Mouse (Mus musculus) forebrain, embryonic 14.5 days (tissue): ENCODE data around the gene Pkig. TPM values are rescaled to one million over a fixed set of nuclear protein-coding genes. Genes with fewer than 3 reads are reported as not detected.
"Not testable (repeated sequence)": the region's sequence is repeated elsewhere in the genome, so short reads cannot be mapped to it uniquely, and the experiment has no call there.

ENCODE experiments used
- ATAC-seq: fragments of 200-750 bp; cut with Nextera tagmentation; 2 replicates; pipeline ENCODE4 v1.8.0; 2017; ENCODE audit warnings: mild to moderate bottlenecking, moderate library complexity
- DNase-seq: peaks from one replicate; pipeline ENCODE4 v3.0.0-alpha.2; 2015; ENCODE audit warnings: low spot score
- H3K27ac ChIP-seq: fragments of 300-500 bp; sonication (generic); 2 replicates; pipeline ENCODE4 v1.5.1; 2014; ENCODE audit warnings: low read depth, mild to moderate bottlenecking, control low read depth, low read length, moderate library complexity
- H3K27me3 ChIP-seq: fragments of 300-500 bp; sonication (generic); replicated peaks from 2 replicates; pipeline ENCODE4 v1.6.1; 2014; ENCODE audit warnings: low read length, control low read depth, mixed read lengths; ENCODE audit not compliant: control insufficient read depth, insufficient read depth
- H3K36me3 ChIP-seq: fragments of 300-500 bp; sonication (generic); 2 replicates; pipeline ENCODE4 v1.6.1; 2014; ENCODE audit warnings: low read length, control low read depth; ENCODE audit not compliant: control insufficient read depth, insufficient read depth
- H3K4me1 ChIP-seq: fragments of 300-500 bp; sonication (generic); 2 replicates; pipeline ENCODE4 v1.6.1; 2014; ENCODE audit warnings: antibody characterized with exemption, low read length, control low read depth; ENCODE audit not compliant: control insufficient read depth, insufficient read depth
- H3K4me2 ChIP-seq: fragments of 300-500 bp; sonication (generic); 2 replicates; pipeline ENCODE4 v1.6.1; 2014; ENCODE audit warnings: mild to moderate bottlenecking, control low read depth, low read length
- H3K4me3 ChIP-seq: fragments of 300-500 bp; sonication (generic); 2 replicates; pipeline ENCODE4 v1.5.1; 2014; ENCODE audit warnings: low read depth, low read length, control low read depth
- H3K9ac ChIP-seq: fragments of 300-500 bp; sonication (generic); 2 replicates; pipeline ENCODE4 v1.6.1; 2014; ENCODE audit warnings: mild to moderate bottlenecking, low read length, control low read depth, moderate library complexity
- H3K9me3 ChIP-seq: fragments of 300-500 bp; sonication (generic); replicated peaks from 2 replicates; pipeline ENCODE4 v1.6.1; 2016; ENCODE audit warnings: low read length, control low read depth, mixed read lengths; ENCODE audit not compliant: control insufficient read depth
- WGBS: fragments of 180-500 bp; shearing (Covaris S2); extraction: QIAGEN DNeasy Blood & Tissue Kit; methylation state at CpG from one replicate; pipeline ENCODE4 v1.1.7; 2014; 5-methylcytosine and 5-hydroxymethylcytosine counted together
- polyA plus RNA-seq: library from polyadenylated mRNA; unstranded; fragments of >200 nt; fragmentation: Nextera tagmentation; extraction: Ambion mirVana; gene quantifications from 2 replicates; pipeline ENCODE4 v1.2.1, GENCODE M21; 2014

Pkig gene
- polyA plus RNA-seq, 1 experiment from 2014 or later, result 163 TPM

GRCm38 (mm10) chr2:163617232-163617863 is 40.8 kb upstream of the Pkig start:
- ATAC-seq, result no peak
- H3K27me3 ChIP-seq, result no peaks in the 10 kb centered on the region
- 78% methylated on average over 3 of the region's 3 CpGs for WGBS

GRCm38 (mm10) chr2:163617874-163618273 is 40.3 kb upstream of the Pkig start:
- H3K9ac ChIP-seq, result no peak overlapping the region
- H3K36me3 ChIP-seq, result peaks cover 90% of the 10 kb centered on the region
- H3K4me2 ChIP-seq, result no peak overlapping the region
- WGBS, result 93% methylated on average over 4 of the region's 4 CpGs
- ATAC-seq, result no peak
- no peak overlapping the region for H3K4me3 ChIP-seq
- no peak overlapping the region for H3K27ac ChIP-seq
- no peak for DNase-seq
- no peaks in the 10 kb centered on the region for H3K4me1 ChIP-seq
- no peaks in the 10 kb centered on the region for H3K27me3 ChIP-seq
- no peaks in the 10 kb centered on the region for H3K9me3 ChIP-seq

More at GRCm38 (mm10) chr2:163617232-163617863, 40.8 kb upstream of the Pkig start:
- Histone ChIP-seq H3K9me3 (no peaks in the 10 kb centered on the region), H3K4me1 (no peaks in the 10 kb centered on the region), H3K9ac (no peak overlapping the region), H3K36me3 (peaks cover 90% of the 10 kb centered on the region), H3K4me2 (no peak overlapping the region), H3K27ac (no peak overlapping the region), H3K4me3 (no peak overlapping the region)
- no peak for DNase-seq

GRCm38 (mm10) chr2:163620451-163620850 is 37.7 kb upstream of the Pkig start:
- H3K4me2 ChIP-seq, result no peak overlapping the region
- no peaks in the 10 kb centered on the region for H3K4me1 ChIP-seq
- no peak for ATAC-seq
- H3K27ac ChIP-seq, result no peak overlapping the region
- H3K9ac ChIP-seq, result no peak overlapping the region
- no peaks in the 10 kb centered on the region for H3K9me3 ChIP-seq
- H3K4me3 ChIP-seq, result no peak overlapping the region
- H3K36me3 ChIP-seq, result peaks cover 86% of the 10 kb centered on the region
- DNase-seq, result no peak
- 93% methylated on average over 8 of the region's 8 CpGs for WGBS
- no peaks in the 10 kb centered on the region for H3K27me3 ChIP-seq

- H3K36me3 ChIP-seq, result peaks cover 89% of the 10 kb centered on the region
- H3K9me3 ChIP-seq, H3K27ac ChIP-seq, H3K4me1 ChIP-seq, ATAC-seq, H3K27me3 ChIP-seq, H3K4me2 ChIP-seq, H3K9ac ChIP-seq, DNase-seq, H3K4me3 ChIP-seq: not testable (repeated sequence)
- WGBS, result 90% methylated on average over 3 of the region's 3 CpGs
Observed at GRCm38 (mm10) chr2:163621401-163621800, 36.8 kb upstream of the Pkig start.

- ATAC-seq, result no peak
- Histone ChIP-seq H3K9me3 (no peaks in the 10 kb centered on the region), H3K4me3 (no peak overlapping the region), H3K4me1 (no peaks in the 10 kb centered on the region), H3K27me3 (no peaks in the 10 kb centered on the region), H3K4me2 (no peak overlapping the region), H3K36me3 (peaks cover 82% of the 10 kb centered on the region), H3K27ac (no peak overlapping the region), H3K9ac (no peak overlapping the region)
- no peak for DNase-seq
- 92% methylated on average over 4 of the region's 4 CpGs for WGBS
Observed at GRCm38 (mm10) chr2:163631223-163631622, 27.0 kb upstream of the Pkig start.

- no peak overlapping the region for H3K4me3 ChIP-seq
- H3K9ac ChIP-seq, result no peak overlapping the region
- no peaks in the 10 kb centered on the region for H3K4me1 ChIP-seq
- H3K27me3 ChIP-seq, result no peaks in the 10 kb centered on the region
- ATAC-seq (no peak), DNase-seq (no peak)
- no peaks in the 10 kb centered on the region for H3K9me3 ChIP-seq
- no peak overlapping the region for H3K4me2 ChIP-seq
- 94% methylated on average over 2 of the region's 2 CpGs for WGBS
- peaks cover 78% of the 10 kb centered on the region for H3K36me3 ChIP-seq
- H3K27ac ChIP-seq, result no peak overlapping the region
Observed at GRCm38 (mm10) chr2:163631715-163632114, 26.5 kb upstream of the Pkig start.

- Histone ChIP-seq H3K9ac (no peak overlapping the region), H3K9me3 (no peaks in the 10 kb centered on the region), H3K4me2 (no peak overlapping the region), H3K27me3 (no peaks in the 10 kb centered on the region), H3K27ac (no peak overlapping the region), H3K4me3 (no peak overlapping the region), H3K4me1 (no peaks in the 10 kb centered on the region), H3K36me3 (peaks cover 62% of the 10 kb centered on the region)
- ATAC-seq (no peak), DNase-seq (no peak)
- 92% methylated on average over 2 of the region's 2 CpGs for WGBS
Observed at GRCm38 (mm10) chr2:163634211-163634610, 24.0 kb upstream of the Pkig start.

- H3K9ac ChIP-seq, result no peak overlapping the region
- H3K4me1 ChIP-seq, result no peaks in the 10 kb centered on the region
- 91% methylated on average over 2 of the region's 2 CpGs for WGBS
- no peak for ATAC-seq
- H3K36me3 ChIP-seq, result peaks cover 45% of the 10 kb centered on the region
- H3K27me3 ChIP-seq, result no peaks in the 10 kb centered on the region
- H3K4me2 ChIP-seq, result no peak overlapping the region
- DNase-seq, result no peak
- H3K4me3 ChIP-seq, result no peak overlapping the region
- H3K27ac ChIP-seq, result no peak overlapping the region
- H3K9me3 ChIP-seq, result no peaks in the 10 kb centered on the region
Observed at GRCm38 (mm10) chr2:163636057-163636456, 22.1 kb upstream of the Pkig start.

- Histone ChIP-seq H3K9ac (no peak overlapping the region), H3K27ac (no peak overlapping the region), H3K27me3 (no peaks in the 10 kb centered on the region), H3K36me3 (peaks cover 29% of the 10 kb centered on the region), H3K4me1 (0 out of 2 replicates have a peak, but pooled peaks cover 4% of the 10 kb centered on the region), H3K9me3 (no peaks in the 10 kb centered on the region), H3K4me2 (no peak overlapping the region), H3K4me3 (no peak overlapping the region)
- DNase-seq, result no peak
- 80% methylated on average over 5 of the region's 5 CpGs for WGBS
- ATAC-seq, result no peak
Observed at GRCm38 (mm10) chr2:163637655-163638266, 20.4 kb upstream of the Pkig start.
